Mouse (Mus musculus) adrenal gland, adult (tissue): ENCODE results near the gene Psme2.
A peak's percentile ranks its signal among the peaks of the same experiment; 100 is the strongest.

Source experiments
- DNase-seq, 2 experiments: peaks; one replicate each; pipeline ENCODE4 v3.0.0; 2022 to 2023; ENCODE audit warnings: low spot score in 1 of 2; ENCODE audit not compliant: inconsistent age in 2 of 2

The Psme2 gene

GRCm38 (mm10) chr14:55570588-55570987, 20.3 kb downstream of the Psme2 start:
- no peak for DNase-seq

DNA sequence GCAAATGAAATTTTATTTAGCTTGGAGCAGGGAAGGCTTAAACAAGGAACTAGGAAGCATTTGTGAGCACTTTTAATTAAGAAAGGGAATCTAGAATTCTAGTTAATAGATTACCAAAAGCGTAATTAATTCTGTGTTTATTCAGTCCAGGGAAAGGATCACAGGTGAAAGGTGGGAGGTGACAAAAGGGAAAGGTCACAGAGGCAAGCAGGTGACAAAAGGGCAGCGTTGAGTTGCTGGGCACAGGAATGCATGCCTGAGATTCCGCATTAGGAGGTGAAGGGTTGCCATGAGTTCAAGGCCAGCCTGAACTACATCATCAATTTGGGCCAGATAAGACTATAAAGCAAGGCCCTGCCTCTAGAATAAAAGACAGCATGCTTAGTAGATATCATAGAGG, 23.4 kb downstream of the Psme2 start:
- no peak for DNase-seq

- DNase-seq: no peak
These were observed 25.2 kb downstream of the Psme2 start for GRCm38 (mm10) chr14:55565748-55566147.

GRCm38 (mm10) chr14:55563249-55563648, 27.7 kb downstream of the Psme2 start:
- DNase-seq: peak in 1 of 2 experiments; percentile 16

DNA sequence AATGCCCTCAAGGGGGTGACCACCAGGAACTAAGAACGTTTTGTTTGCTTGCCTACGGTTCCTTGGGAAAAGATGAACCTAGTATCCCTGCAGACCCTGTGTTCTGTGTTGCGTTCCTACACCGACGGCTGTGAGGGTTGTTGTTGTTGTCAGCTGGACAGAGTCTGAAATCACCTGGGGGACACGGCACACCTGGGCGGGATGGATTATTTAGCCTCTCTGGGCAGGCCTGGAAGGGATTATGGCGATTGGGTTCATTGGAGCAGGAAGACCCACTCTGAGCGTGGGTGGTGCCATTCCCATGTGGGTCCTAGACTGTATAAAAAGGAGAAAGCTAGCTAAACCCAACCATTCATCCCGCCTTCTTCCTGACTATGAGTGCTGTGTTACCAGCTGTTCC, 29.1 kb downstream of the Psme2 start:
- DNase-seq: peak; percentile 42 to 49

DNA sequence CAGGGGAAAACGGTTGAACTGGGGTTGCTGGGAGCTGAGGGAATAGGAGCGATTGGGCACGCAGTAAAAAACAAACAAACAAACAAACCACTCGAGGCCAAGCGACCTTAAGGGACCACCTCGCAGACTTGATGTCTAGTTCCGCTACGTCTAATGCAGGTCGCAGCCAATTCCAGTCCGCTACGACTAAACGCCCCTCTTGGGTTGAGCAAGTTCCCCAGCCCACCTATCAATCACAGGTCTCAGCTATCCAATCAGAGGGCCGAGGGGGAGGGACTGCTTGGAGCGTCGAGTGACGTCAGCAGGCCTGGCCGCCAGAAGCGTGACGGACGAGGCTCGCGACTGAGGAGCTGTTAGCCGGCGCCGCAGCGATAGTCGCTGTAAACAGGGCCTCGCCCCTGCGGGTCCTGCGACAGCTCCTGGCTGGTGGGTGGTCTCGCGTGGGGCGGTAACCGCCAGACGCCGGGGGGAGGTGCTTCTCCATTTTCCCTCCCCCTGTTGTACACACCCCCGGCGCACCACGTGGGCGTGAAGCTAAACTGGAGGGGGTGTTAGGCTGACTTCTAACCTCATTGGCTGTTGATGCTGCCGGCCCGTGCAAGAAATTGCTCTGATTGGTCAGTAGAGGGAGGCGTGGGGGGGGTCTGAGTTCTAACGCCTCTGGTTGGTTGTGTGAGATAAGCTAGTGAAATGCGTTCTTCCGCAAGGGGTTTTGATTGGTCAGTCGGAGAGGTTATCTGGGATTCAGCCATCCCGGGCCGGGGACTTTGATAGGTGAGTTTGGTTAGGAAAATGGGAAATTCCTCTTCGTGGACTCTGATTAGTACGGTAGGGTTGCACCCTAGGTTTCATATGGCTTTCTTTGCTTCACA, 30.5 kb downstream of the Psme2 start, which contains the start of gene A730061H03Rik:
A730061H03Rik (minus strand) TSS at position 205 of the 872 bp plus-strand sequence.
- DNase-seq: peak; percentile 99 to 100

DNA sequence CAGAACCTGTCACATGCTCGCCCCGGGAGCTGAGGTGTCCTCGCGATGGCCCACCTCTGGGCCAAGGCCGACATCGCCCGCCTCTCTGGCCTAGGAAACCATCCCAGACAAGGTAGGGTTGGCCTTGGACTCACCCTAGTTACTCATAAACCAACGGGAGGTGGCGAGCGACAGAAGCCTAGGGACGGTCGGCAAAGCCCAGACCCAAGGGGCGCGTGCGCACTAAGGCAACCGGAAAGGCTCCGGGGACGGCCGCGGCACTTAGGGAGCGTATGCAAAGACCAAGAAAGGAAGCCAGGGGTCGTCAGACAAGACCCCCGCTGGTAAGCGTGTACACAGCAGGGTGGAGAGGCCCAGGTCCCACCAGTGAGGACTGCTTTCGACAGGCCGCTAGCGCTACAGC, 31.1 kb downstream of the Psme2 start, which contains the start of gene Dcaf11:
Dcaf11 (plus strand) TSS at position 208 of the 403 bp plus-strand sequence.
- DNase-seq: peak; percentile 95 to 97

DNA sequence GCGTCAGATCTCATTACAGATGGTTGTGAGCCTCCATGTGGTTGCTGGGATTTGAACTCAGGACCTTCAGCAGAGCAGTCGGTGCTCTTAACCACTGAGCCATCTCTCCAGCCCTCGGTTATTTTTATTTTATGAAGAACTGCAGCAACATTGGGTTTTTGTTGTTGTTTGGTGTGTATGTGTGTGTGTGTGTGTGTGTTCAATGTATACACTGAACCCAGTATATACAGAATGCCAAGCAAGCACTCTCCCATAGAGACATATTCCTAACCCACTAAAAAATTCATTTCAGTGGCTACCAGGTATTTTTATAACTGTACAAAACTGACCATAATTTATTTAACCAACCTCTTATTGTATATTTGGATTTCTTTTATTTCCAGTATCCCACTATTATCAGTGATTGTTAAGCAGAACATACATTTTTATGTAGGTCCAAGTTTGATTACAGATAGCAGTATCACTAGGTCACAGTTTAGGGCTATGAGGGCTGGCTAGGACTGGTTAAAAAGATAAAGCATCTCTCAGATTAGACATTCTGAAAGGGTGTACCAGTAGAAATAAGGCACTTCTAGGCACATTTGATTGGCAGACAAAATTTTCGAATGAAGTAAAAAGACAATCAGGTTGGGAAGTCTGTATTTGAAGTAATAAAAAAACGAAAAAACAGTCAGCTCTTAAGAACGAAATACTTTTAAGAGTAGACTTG, 32.0 kb downstream of the Psme2 start:
- peak in 1 of 2 experiments; percentile 46 for DNase-seq

DNA sequence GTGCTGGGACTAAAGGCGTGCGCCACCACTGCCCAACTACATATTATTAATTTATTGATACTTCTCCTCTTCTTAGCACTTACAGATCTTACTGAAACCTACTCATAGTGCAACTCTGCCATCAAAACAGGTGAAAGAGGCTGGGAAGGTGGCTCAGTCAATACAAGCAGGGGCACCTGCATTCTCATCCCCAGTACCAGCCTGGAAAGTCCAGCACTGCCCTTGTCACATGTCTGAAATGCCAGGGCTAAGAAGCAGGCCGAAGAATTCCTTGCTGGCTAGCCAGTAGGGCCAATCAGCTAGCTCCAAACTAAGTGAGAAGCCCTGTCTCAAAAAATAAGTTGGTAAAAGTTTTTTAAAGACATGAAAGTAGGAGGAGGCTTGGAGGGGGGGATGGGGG, 33.3 kb downstream of the Psme2 start:
- DNase-seq: peak in 1 of 2 experiments; percentile 39

- DNase-seq: peak; percentile 77 to 93
These were observed 33.9 kb downstream of the Psme2 start for GRCm38 (mm10) chr14:55557003-55557402.

GRCm38 (mm10) chr14:55555788-55556187, 35.1 kb downstream of the Psme2 start:
- DNase-seq: no peak

- DNase-seq: no peak
These were observed 36.3 kb downstream of the Psme2 start for GRCm38 (mm10) chr14:55554635-55555034.

- DNase-seq: no peak
These were observed 39.1 kb downstream of the Psme2 start for GRCm38 (mm10) chr14:55551794-55552193.

DNA sequence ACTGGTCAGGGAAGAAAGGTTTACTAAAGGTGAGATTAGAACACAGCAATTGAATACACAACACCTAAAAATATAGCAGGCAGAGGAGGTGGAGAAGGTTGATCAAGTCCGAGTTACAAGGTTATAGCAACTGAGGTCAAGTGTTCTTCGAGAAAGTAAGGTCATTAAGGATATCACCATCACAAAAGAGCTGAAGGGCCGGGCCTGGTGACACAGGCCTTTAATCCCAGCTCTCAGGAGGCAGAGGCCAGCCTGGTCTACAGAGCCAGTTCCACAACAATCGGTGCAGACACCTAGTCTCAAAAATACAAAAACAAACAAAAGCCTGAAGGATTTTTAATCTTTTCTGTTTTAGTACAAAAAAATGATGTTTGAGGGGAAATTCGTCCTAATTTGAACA, 39.6 kb downstream of the Psme2 start:
- DNase-seq: no peak

GRCm38 (mm10) chr14:55550191-55550590, 40.7 kb downstream of the Psme2 start:
- DNase-seq: no peak

- peak in 1 of 2 experiments; percentile 30 for DNase-seq
These were observed 46.6 kb downstream of the Psme2 start for GRCm38 (mm10) chr14:55544334-55544733.

DNA sequence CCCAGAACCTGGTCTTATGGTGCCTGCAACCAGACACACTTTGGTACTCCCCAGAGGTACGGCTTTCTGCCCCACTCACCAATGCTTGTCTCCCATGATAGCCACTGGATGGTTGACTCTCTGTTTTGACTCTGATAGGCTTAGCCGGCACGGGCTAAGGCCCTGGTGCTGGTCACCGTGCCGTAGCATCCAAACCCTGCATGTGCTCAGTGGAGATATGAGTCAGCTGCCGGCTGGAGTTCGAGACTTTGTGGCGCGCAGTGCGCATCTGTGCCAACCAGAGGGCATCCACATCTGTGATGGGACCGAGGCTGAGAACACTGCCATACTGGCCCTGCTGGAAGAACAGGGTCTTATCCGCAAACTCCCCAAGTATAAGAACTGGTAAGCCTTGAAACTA, 48.6 kb downstream of the Psme2 start:
- no peak for DNase-seq

DNA sequence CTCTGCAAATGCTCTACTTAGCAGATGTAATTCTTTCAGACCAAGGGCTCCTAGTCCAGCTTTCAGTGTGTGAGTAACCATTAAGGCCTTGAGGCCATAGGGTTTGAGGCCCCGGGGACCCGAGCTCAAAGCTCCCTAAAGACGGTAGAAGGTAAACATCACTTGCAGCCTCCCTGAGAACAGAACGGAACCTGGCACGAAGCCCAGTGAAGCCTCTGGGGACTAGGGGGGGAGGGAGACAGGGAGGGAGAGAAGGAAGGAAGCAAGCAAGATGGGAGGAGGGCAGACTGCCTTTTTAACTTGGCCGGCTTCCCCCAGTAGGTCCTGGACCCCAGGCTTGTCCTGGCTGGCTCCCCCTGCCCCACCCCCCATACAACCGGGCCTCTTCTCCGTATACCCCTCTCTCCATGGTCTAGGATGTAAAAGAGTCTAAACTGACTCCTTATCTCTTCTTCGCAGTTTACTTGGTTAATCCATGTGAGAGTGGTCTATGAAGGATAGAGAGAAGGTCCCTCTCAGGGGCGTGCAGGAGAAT, 50.1 kb downstream of the Psme2 start:
- peak; percentile 79 to 93 for DNase-seq

GRCm38 (mm10) chr14:55540067-55540786, 50.7 kb downstream of the Psme2 start, which contains the start of gene Pck2:
Gene Pck2, plus strand, starts transcription at chr14:55540266.
- DNase-seq: peak; percentile 94 to 97
